Mouse (Mus musculus): Measurements from ENCODE around the gene Smyd3. TPM values are rescaled to one million over a fixed set of nuclear protein-coding genes. Genes with fewer than 3 reads are reported as not detected.

The Smyd3 gene
- total and polyA plus RNA-seq, 2 experiments: 1.4 to 7.0 TPM

DNA sequence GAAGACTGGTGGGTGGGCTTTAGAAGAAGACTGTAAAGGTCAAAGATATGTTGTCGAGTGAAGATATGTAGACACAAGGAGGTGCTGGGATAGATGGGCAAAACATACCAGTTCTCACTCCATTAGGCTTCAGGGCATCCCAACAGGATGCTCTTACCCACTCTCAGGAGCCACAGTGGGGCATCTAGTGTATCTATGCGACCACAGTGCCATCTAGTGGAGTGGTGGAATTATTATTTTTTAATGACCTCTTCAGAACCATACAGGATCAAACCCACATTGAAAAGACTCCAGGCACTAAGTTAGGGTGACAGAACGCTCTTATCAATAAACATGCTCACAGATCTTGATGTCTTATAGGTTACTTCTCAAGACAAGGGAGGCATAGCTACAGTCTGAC lies 375.7 kb downstream of the Smyd3 start:
- Histone ChIP-seq H3K4me1 (ENCODE audit: control insufficient read depth, insufficient read depth, low read length) (no peaks in the 10 kb centered on the region), H3K79me2 (ENCODE audit: control insufficient read depth, insufficient read depth, low read length) (no peaks in the 10 kb centered on the region), H3K36me3 (ENCODE audit: control insufficient read depth, insufficient read depth, low read length) (no peaks in the 10 kb centered on the region), H3K4me3 (ENCODE audit: insufficient read depth, low read depth, low read length) (no peak overlapping the region), H3K27ac (replicated peaks; ENCODE audit: insufficient read depth, low read depth, low read length) (no peak overlapping the region), H3K27me3 (ENCODE audit: control insufficient read depth, insufficient read depth, low read length) (no peaks in the 10 kb centered on the region), H3K9ac (ENCODE audit: low read depth, low read length) (no peak overlapping the region)
- peak; percentile 24 for DNase-seq (ENCODE audit: extremely low read depth, low read depth, low spot score)
- TF ChIP-seq CTCF (IDR thresholded peaks at IDR 0.05; ENCODE audit: low read depth, low read length): peak; percentile 42; the same call in 1 of the 2 replicates
- TF ChIP-seq POLR2A (IDR thresholded peaks at IDR 0.05; ENCODE audit: extremely low read depth, insufficient read depth, low read length): no peak
- 40% methylated on average over 3 of the region's 3 CpGs for WGBS

DNA sequence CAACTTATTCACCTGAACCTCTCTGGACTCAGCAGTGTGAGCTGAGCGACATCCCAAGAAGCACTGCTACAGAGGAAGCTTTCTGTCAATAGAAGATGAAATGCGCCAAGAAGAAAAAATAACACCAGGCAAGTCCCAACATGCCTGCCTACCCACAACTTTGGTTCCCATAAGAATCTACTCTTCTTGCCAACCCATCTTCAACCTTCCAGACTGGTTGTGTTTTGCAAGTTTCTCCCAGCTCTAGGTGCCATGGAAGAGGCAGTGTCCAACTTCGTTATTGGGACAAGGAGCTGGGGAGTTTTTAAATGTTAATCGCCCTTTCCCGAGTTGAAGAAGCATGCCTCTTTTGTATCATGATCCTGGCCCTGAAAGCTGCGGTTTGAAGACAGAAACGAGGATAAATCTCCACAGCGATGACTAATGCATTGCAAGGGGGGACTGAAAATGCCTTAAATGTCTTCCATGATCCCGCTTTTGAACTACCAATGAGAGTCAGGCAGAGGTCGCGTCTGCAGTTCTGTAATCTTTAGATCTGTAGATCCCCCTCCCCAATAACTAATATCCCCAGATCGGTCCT lies 376.7 kb downstream of the Smyd3 start:
- H3K27me3 ChIP-seq (ENCODE audit: control insufficient read depth, insufficient read depth, low read length): no peaks in the 10 kb centered on the region
- 86% methylated on average over 12 of the region's 12 CpGs for WGBS

DNA sequence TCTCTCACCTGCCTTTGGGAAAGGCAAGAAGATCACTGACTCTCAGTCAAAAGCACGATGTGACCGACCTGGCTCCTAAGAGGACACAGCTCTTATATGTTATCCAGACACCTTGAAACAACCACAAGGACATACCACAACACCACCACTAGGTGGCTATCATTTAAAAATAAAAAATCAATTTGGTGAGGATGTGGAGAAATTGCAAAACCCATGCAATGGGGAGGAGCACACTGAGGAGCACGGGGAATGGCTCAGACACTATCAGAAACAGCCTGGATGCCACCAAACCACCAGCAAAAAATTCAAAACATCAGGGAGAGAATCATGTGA lies 380.7 kb downstream of the Smyd3 start:
- DNase-seq (ENCODE audit: extremely low read depth, low read depth, low spot score): peak; percentile 19
- Histone ChIP-seq H3K9ac (ENCODE audit: low read depth, low read length) (no peak overlapping the region), H3K27ac (replicated peaks; ENCODE audit: insufficient read depth, low read depth, low read length) (no peak overlapping the region), H3K36me3 (ENCODE audit: control insufficient read depth, insufficient read depth, low read length) (no peaks in the 10 kb centered on the region), H3K27me3 (ENCODE audit: control insufficient read depth, insufficient read depth, low read length) (no peaks in the 10 kb centered on the region), H3K4me1 (ENCODE audit: control insufficient read depth, insufficient read depth, low read length) (no peaks in the 10 kb centered on the region), H3K79me2 (ENCODE audit: control insufficient read depth, insufficient read depth, low read length) (no peaks in the 10 kb centered on the region), H3K4me3 (ENCODE audit: insufficient read depth, low read depth, low read length) (no peak overlapping the region)
- TF ChIP-seq POLR2A (IDR thresholded peaks at IDR 0.05; ENCODE audit: extremely low read depth, insufficient read depth, low read length) (no peak), CTCF (IDR thresholded peaks at IDR 0.05; ENCODE audit: low read depth, low read length) (no peak)
- WGBS: 66% methylated on average over 3 of the region's 3 CpGs

More for the DNA sequence above, 376.7 kb downstream of the Smyd3 start:
- H3K4me1 ChIP-seq (ENCODE audit: control insufficient read depth, insufficient read depth, low read length): no peaks in the 10 kb centered on the region
- no peak overlapping the region for H3K4me3 ChIP-seq (ENCODE audit: insufficient read depth, low read depth, low read length)
- H3K9ac ChIP-seq (ENCODE audit: low read depth, low read length): no peak overlapping the region
- H3K36me3 ChIP-seq (ENCODE audit: control insufficient read depth, insufficient read depth, low read length): no peaks in the 10 kb centered on the region
- no peaks in the 10 kb centered on the region for H3K79me2 ChIP-seq (ENCODE audit: control insufficient read depth, insufficient read depth, low read length)
- no peak for TF ChIP-seq POLR2A (IDR thresholded peaks at IDR 0.05; ENCODE audit: extremely low read depth, insufficient read depth, low read length)
- TF ChIP-seq CTCF (IDR thresholded peaks at IDR 0.05; ENCODE audit: low read depth, low read length): no peak
- H3K27ac ChIP-seq (replicated peaks; ENCODE audit: insufficient read depth, low read depth, low read length): no peak overlapping the region
- DNase-seq (ENCODE audit: extremely low read depth, low read depth, low spot score): no peak

DNA sequence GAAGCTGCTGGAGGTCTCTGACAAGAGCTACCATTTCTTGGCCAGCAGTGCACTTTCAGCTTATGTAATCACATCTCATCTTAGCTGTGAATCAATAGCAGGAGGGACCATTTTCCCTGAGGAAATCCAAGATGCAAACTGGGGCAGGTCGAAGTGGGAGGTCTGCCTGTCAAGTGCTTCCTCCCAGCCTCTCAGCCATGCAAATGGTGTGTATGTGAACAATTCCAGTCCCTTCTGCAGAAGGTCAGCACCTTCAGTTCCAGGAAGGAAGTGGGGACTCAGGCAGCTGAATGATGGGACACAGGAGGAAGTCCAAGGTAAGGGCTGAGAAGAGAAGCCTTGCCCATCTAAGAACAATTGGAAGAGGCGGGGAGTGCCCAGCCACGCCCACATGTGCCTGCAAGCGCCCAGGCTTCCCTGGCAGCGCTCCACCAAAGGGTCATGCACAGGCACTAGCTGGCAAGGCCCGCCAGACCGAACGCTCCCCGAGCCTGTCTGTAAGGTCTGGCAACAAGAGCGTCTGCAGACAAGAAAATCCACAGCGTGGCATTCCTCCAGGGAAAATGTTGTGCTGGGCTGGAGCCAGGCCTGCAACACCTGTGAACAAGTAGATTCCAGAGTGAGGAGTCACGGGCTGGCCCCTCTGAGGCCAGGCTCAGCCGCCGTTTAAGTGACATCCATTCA lies 381.2 kb downstream of the Smyd3 start:
- H3K27ac ChIP-seq (replicated peaks; ENCODE audit: insufficient read depth, low read depth, low read length): no peak overlapping the region
- H3K79me2 ChIP-seq (ENCODE audit: control insufficient read depth, insufficient read depth, low read length): no peaks in the 10 kb centered on the region
- no peak overlapping the region for H3K9ac ChIP-seq (ENCODE audit: low read depth, low read length)
- no peak overlapping the region for H3K4me3 ChIP-seq (ENCODE audit: insufficient read depth, low read depth, low read length)
- H3K27me3 ChIP-seq (ENCODE audit: control insufficient read depth, insufficient read depth, low read length): no peaks in the 10 kb centered on the region
- H3K4me1 ChIP-seq (ENCODE audit: control insufficient read depth, insufficient read depth, low read length): no peaks in the 10 kb centered on the region
- TF ChIP-seq CTCF (IDR thresholded peaks at IDR 0.05; ENCODE audit: low read depth, low read length) (no peak), POLR2A (IDR thresholded peaks at IDR 0.05; ENCODE audit: extremely low read depth, insufficient read depth, low read length) (no peak)
- no peaks in the 10 kb centered on the region for H3K36me3 ChIP-seq (ENCODE audit: control insufficient read depth, insufficient read depth, low read length)
- peak; percentile 13 for DNase-seq (ENCODE audit: extremely low read depth, low read depth, low spot score)
- 68% methylated on average over 14 of the region's 14 CpGs for WGBS

DNA sequence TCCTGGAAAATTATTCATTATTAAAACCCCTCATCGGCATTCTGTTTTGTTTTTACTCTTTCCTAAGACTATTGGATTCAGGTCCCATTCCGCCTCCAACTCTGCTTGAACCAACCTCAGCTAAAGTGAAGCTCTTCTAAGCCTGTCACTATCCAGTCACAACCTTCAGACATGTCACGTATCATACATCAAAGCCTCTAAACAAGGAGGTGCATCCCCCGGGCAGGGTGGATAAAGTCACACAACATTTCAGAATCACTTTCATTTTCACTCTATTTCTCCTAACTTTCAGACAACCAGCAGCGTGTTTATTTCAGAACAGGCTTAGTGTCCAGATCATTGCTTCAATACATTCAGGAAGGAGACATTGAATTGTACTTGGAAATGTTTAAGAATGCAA lies 387.8 kb downstream of the Smyd3 start:
- H3K4me1 ChIP-seq (ENCODE audit: control insufficient read depth, insufficient read depth, low read length): no peaks in the 10 kb centered on the region
- WGBS: 91% methylated on average over 5 of the region's 5 CpGs

DNA sequence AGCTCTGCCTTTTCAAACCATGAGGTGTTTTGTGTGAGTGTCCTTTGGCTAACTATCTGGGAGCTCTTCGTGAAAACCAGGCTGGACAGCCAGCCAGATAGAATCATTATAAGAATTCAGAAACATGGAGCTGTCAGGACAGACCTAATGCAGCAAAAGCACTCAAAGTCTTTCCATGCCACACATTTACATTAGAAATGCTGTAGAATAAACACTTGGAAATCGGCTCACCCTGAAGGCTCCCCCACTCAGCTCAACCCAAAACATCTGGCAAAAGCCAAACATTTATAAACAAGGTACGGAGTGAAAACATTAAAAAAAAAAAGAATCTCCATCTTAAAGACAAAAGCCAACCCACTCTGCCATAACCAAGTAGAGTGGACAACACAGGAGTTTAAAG lies 391.6 kb downstream of the Smyd3 start:
- TF ChIP-seq POLR2A (IDR thresholded peaks at IDR 0.05; ENCODE audit: extremely low read depth, insufficient read depth, low read length) (no peak), CTCF (IDR thresholded peaks at IDR 0.05; ENCODE audit: low read depth, low read length) (no peak)
- H3K27ac ChIP-seq (replicated peaks; ENCODE audit: insufficient read depth, low read depth, low read length): no peak overlapping the region
- no peak overlapping the region for H3K4me3 ChIP-seq (ENCODE audit: insufficient read depth, low read depth, low read length)
- H3K36me3 ChIP-seq (ENCODE audit: control insufficient read depth, insufficient read depth, low read length): no peaks in the 10 kb centered on the region
- no peaks in the 10 kb centered on the region for H3K4me1 ChIP-seq (ENCODE audit: control insufficient read depth, insufficient read depth, low read length)
- WGBS: 84% methylated on average over 3 of the region's 3 CpGs
- DNase-seq (ENCODE audit: extremely low read depth, low read depth, low spot score): no peak
- no peaks in the 10 kb centered on the region for H3K79me2 ChIP-seq (ENCODE audit: control insufficient read depth, insufficient read depth, low read length)
- H3K9ac ChIP-seq (ENCODE audit: low read depth, low read length): no peak overlapping the region
- no peaks in the 10 kb centered on the region for H3K27me3 ChIP-seq (ENCODE audit: control insufficient read depth, insufficient read depth, low read length)

More for the DNA sequence above, 387.8 kb downstream of the Smyd3 start:
- Histone ChIP-seq H3K27ac (replicated peaks; ENCODE audit: insufficient read depth, low read depth, low read length) (no peak overlapping the region), H3K79me2 (ENCODE audit: control insufficient read depth, insufficient read depth, low read length) (no peaks in the 10 kb centered on the region), H3K36me3 (ENCODE audit: control insufficient read depth, insufficient read depth, low read length) (no peaks in the 10 kb centered on the region), H3K27me3 (ENCODE audit: control insufficient read depth, insufficient read depth, low read length) (no peaks in the 10 kb centered on the region), H3K4me3 (ENCODE audit: insufficient read depth, low read depth, low read length) (no peak overlapping the region), H3K9ac (ENCODE audit: low read depth, low read length) (no peak overlapping the region)
- TF ChIP-seq CTCF (IDR thresholded peaks at IDR 0.05; ENCODE audit: low read depth, low read length) (no peak), POLR2A (IDR thresholded peaks at IDR 0.05; ENCODE audit: extremely low read depth, insufficient read depth, low read length) (no peak)
- no peak for DNase-seq (ENCODE audit: extremely low read depth, low read depth, low spot score)

All from liver, adult 2 months (tissue).